7 mouse cellular contexts compared by ENCODE assay signal in the genomic region with DNA sequence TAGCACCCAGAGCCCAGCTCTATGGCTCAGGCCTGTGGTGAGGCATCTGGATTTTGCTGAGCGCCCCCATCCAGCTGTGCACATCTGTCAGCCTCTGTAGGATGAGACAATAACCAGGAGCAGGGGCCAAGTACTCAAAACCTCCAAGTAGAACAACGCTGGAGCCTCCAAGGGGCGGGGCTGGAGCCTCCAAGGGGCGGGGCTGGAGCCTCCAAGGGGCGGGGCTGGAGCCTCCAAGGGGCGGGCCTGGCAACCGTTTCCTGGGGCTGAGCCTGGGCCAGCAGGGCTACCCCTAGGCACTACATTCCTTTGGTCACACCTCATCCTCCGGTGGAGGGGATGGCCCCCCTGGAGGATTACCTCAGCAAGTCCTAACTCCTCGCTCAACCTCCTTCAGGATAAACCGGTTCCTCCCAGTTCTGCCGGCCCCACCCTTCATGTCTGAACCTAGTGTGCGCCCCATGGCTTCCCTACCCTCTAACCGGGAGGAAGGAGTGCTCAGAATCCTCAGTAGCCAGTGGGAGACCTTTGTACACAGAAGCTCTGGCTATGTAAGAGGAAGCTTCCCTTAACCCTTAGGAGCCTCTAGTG. TPM values are rescaled to one million over a fixed set of nuclear protein-coding genes. Genes with fewer than 3 reads are reported as not detected.
DNase-seq lines count a peak whose midpoint lies in the region; ATAC-seq and TF ChIP-seq lines count a peak whose summit lies in the region.

No protein-coding gene starts in this region.

- peak overlapping the region; percentile 54 for H3K4me2 ChIP-seq in intestine, postnatal 0 days (replicated peaks; ENCODE audit: low read depth)
- peak overlapping the region; percentile 24 for H3K4me2 ChIP-seq in lung, embryonic 14.5 days
- 0 out of 2 replicates have a peak overlapping the region, but pooled peaks have one; percentile 18 for H3K4me2 ChIP-seq in stomach, postnatal 0 days (replicated peaks; ENCODE audit: low read depth)

- no peaks in the 10 kb centered on the region for H3K27me3 ChIP-seq in intestine, postnatal 0 days (replicated peaks; ENCODE audit: control insufficient read depth, insufficient read depth, low read length)
- no peaks in the 10 kb centered on the region for H3K27me3 ChIP-seq in lung, embryonic 14.5 days (ENCODE audit: insufficient read depth, low read length)
- H3K27me3 ChIP-seq in stomach, postnatal 0 days (ENCODE audit: control insufficient read depth, insufficient read depth, low read length), result no peaks in the 10 kb centered on the region

- intact Hi-C loops in left cerebral cortex, postnatal 36 days (cut with DNase I), result no loop called here

- no peak for TF ChIP-seq CTCF in intestine, postnatal 0 days (IDR thresholded peaks at IDR 0.05; ENCODE audit: low read depth)
- TF ChIP-seq CTCF in lung, embryonic 14.5 days (IDR thresholded peaks at IDR 0.05; ENCODE audit: low read depth), result no peak
- no peak for TF ChIP-seq CTCF in stomach, postnatal 0 days (IDR thresholded peaks at IDR 0.05; ENCODE audit: low read depth)

- TF ChIP-seq EP300 in stomach, postnatal 0 days (optimal IDR thresholded peaks at IDR 0.05), result peak; percentile 89

- H3K27ac ChIP-seq in brown adipose tissue, adult 24 weeks (replicated peaks; ENCODE audit: low read depth, low read length), result peak overlapping the region; percentile 90
- H3K27ac ChIP-seq in intestine, postnatal 0 days (ENCODE audit: low read depth, low read length), result peak overlapping the region; percentile 71
- peak overlapping the region; percentile 81 for H3K27ac ChIP-seq in lung, embryonic 14.5 days (ENCODE audit: low read depth)
- H3K27ac ChIP-seq in stomach, postnatal 0 days (replicated peaks), result peak overlapping the region; percentile 91

- WGBS in intestine, postnatal 0 days, result 4% methylated on average over 13 of the region's 13 CpGs
- WGBS in lung, embryonic 14.5 days, result 10% methylated on average over 13 of the region's 13 CpGs
- 7% methylated on average over 13 of the region's 13 CpGs for WGBS in stomach, postnatal 0 days

- peak; percentile 87 for DNase-seq in NIH3T3 (ENCODE audit: low read depth)
- peak; percentile 61 to 75 for DNase-seq in gastrocnemius, postnatal 4 days (ENCODE audit: low spot score in 2 of 2)
- DNase-seq in lung, embryonic 14.5 days, result peak; percentile 78
- peak; percentile 91 for DNase-seq in stomach, postnatal 0 days (ENCODE audit: low spot score)
- no peak for DNase-seq in left cerebral cortex, postnatal 36 days (ENCODE audit: low spot score in 2 of 2)

- H3K36me3 ChIP-seq in intestine, postnatal 0 days (ENCODE audit: control insufficient read depth, insufficient read depth), result no peaks in the 10 kb centered on the region
- H3K36me3 ChIP-seq in lung, embryonic 14.5 days (ENCODE audit: insufficient read depth), result no peaks in the 10 kb centered on the region
- no peaks in the 10 kb centered on the region for H3K36me3 ChIP-seq in stomach, postnatal 0 days (ENCODE audit: control insufficient read depth, insufficient read depth, low read length)

- H3K9ac ChIP-seq in intestine, postnatal 0 days (ENCODE audit: low read depth, low read length), result no peak overlapping the region
- H3K9ac ChIP-seq in lung, embryonic 14.5 days, result no peak overlapping the region; the same call in 1 of the 2 replicates
- H3K9ac ChIP-seq in stomach, postnatal 0 days (ENCODE audit: low read length), result no peak overlapping the region

- peak; percentile 96 for ATAC-seq in intestine, postnatal 0 days
- ATAC-seq in lung, embryonic 14.5 days (ENCODE audit: insufficient read depth), result peak; percentile 92
- ATAC-seq in stomach, postnatal 0 days (ENCODE audit: low FRiP score, low TSS enrichment), result peak; percentile 95

- H3K9me3 ChIP-seq in intestine, postnatal 0 days (ENCODE audit: control insufficient read depth), result no peaks in the 10 kb centered on the region
- H3K9me3 ChIP-seq in lung, embryonic 14.5 days (ENCODE audit: low read depth, low read length), result no peaks in the 10 kb centered on the region
- H3K9me3 ChIP-seq in stomach, postnatal 0 days (ENCODE audit: control insufficient read depth, low read length), result no peaks in the 10 kb centered on the region

- peak overlapping the region; percentile 5; the same call in 1 of the 2 replicates for H3K4me3 ChIP-seq in brown adipose tissue, adult 24 weeks (ENCODE audit: insufficient read depth, low read depth, low read length)
- 0 out of 2 replicates have a peak overlapping the region, but pooled peaks have one; percentile 14 for H3K4me3 ChIP-seq in intestine, postnatal 0 days (ENCODE audit: low read depth, low read length)
- H3K4me3 ChIP-seq in lung, embryonic 14.5 days (ENCODE audit: low read depth, low read length), result no peak overlapping the region
- no peak overlapping the region for H3K4me3 ChIP-seq in stomach, postnatal 0 days (ENCODE audit: low read depth, low read length)

- H3K4me1 ChIP-seq in brown adipose tissue, adult 24 weeks (ENCODE audit: control insufficient read depth, insufficient read depth, insufficient read length, low read length), result peaks cover 19% of the 10 kb centered on the region
- peaks cover 11% of the 10 kb centered on the region for H3K4me1 ChIP-seq in intestine, postnatal 0 days (replicated peaks; ENCODE audit: control insufficient read depth, insufficient read depth, low read length)
- peaks cover 9% of the 10 kb centered on the region for H3K4me1 ChIP-seq in lung, embryonic 14.5 days (ENCODE audit: insufficient read depth)
- peaks cover 8% of the 10 kb centered on the region for H3K4me1 ChIP-seq in stomach, postnatal 0 days (replicated peaks; ENCODE audit: control insufficient read depth, insufficient read depth)

RNA-seq across cellular contexts. Expression of a gene that starts 30.0 kb away (rescaled TPM):
- polyA plus RNA-seq in brown adipose tissue, adult 24 weeks (2012; ENCODE audit: insufficient read depth, insufficient read length, missing spikeins), result 2.5 and 2.6 TPM in 2 replicates
- 10 to 100 TPM; 16.7 to 17.9 TPM for total RNA-seq in gastrocnemius, postnatal 4 days (2021)
- polyA plus RNA-seq in intestine, postnatal 0 days (2015; fragmentation: Nextera tagmentation; extraction: Ambion mirVana), result 1.7 TPM in 2 replicates
- 3.3 and 4.3 TPM in 2 replicates for polyA plus RNA-seq in lung, embryonic 14.5 days (2014; fragmentation: Nextera tagmentation; extraction: Ambion mirVana)
- 1.5 TPM in 2 replicates for polyA plus RNA-seq in stomach, postnatal 0 days (2015; fragmentation: Nextera tagmentation; extraction: Ambion mirVana)
- 10 to 100 TPM; 37.8 to 42.0 TPM for total RNA-seq in left cerebral cortex, postnatal 36 days (2021)

RNA-seq across cellular contexts. Expression of a gene that starts 33.7 kb away (rescaled TPM):
- polyA plus RNA-seq in brown adipose tissue, adult 24 weeks (2012; ENCODE audit: insufficient read depth, insufficient read length, missing spikeins), result 6.8 and 11.8 TPM in 2 replicates
- total RNA-seq in gastrocnemius, postnatal 4 days (2021), result 10 to 100 TPM; 18.0 to 20.0 TPM
- polyA plus RNA-seq in intestine, postnatal 0 days (2015; fragmentation: Nextera tagmentation; extraction: Ambion mirVana), result 18.0 and 18.1 TPM in 2 replicates
- polyA plus RNA-seq in lung, embryonic 14.5 days (2014; fragmentation: Nextera tagmentation; extraction: Ambion mirVana), result 21.2 and 22.2 TPM in 2 replicates
- polyA plus RNA-seq in stomach, postnatal 0 days (2015; fragmentation: Nextera tagmentation; extraction: Ambion mirVana), result 18.8 and 19.5 TPM in 2 replicates
- total RNA-seq in left cerebral cortex, postnatal 36 days (2021), result 1 to 10 TPM; 3.1 to 3.5 TPM

Comparison
In these comparisons a context has a peak if more than half of its experiments do, and no peak if none do; other contexts are left out.
1. DNase-seq: peak in NIH3T3 (single experiment), gastrocnemius, postnatal 4 days (2 of 2), lung, embryonic 14.5 days (single experiment) and stomach, postnatal 0 days (single experiment); none in left cerebral cortex, postnatal 36 days (0 of 2).
2. H3K4me3 ChIP-seq: peak in brown adipose tissue, adult 24 weeks (single experiment) and intestine, postnatal 0 days (single experiment); none in lung, embryonic 14.5 days (single experiment) and stomach, postnatal 0 days (single experiment).
3. Peak in every context shown above with its lines, with median percentiles within 50 percentile points of each other: H3K27ac ChIP-seq, ATAC-seq and H3K4me2 ChIP-seq.